10 mouse cellular contexts compared by ENCODE assay signal in the genomic region with DNA sequence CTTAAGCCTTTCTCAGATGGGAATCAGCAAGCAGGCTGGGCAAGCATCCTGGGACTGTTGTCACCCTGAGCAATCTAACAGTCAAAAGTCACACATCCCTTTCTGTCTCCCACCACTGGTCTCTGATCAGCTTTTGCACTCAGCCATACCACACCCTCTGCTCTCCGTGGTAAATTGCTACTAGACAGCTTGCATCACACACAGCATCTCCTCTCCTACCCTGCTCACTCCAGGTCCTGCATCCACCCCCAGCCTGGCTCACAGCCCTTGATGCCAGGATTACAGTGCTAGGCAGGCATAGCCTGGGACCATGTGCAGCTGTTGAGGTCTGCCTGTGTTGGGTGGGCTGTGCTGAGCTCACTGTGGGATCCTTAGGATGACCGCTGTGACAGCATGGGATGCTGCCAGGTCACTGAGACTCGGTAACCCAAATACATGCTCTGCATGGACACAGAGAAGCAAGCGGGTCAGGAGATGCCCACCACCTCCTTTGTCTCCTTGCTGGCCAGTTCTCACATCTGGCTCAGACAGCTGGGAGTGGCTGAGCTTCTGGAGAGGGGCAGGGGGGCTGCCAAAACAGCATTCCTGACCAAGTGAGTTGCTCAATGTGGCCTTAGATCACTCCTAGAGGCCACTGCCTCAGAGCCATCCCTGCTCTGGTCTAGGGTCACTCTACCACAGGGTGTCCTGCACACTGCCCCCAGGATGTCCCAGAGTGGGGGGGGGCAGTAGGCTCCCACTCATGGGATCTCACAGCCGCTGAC. TPM values are rescaled to one million over a fixed set of nuclear protein-coding genes. Genes with fewer than 3 reads are reported as not detected.
DNase-seq lines count a peak whose midpoint lies in the region; ATAC-seq and TF ChIP-seq lines count a peak whose summit lies in the region.
"Had no signal": no experiment of that assay in that cellular context is flagged by ENCODE, and none has a peak within 500 bp of the region (broad histone marks: within the 10 kb centered on the region; RNA-seq: fewer than 3 reads in every experiment).

No protein-coding gene starts in this region.

- H3K9me3 ChIP-seq in intestine, embryonic 15.5 days, result no peaks in the 10 kb centered on the region
- no peaks in the 10 kb centered on the region for H3K9me3 ChIP-seq in intestine, postnatal 0 days (ENCODE audit: control insufficient read depth)
- no peaks in the 10 kb centered on the region for H3K9me3 ChIP-seq in lung, embryonic 16.5 days (ENCODE audit: control insufficient read depth, low read length)
- no peaks in the 10 kb centered on the region for H3K9me3 ChIP-seq in kidney, embryonic 16.5 days (ENCODE audit: low read length)

- H3K4me1 ChIP-seq in intestine, embryonic 15.5 days (replicated peaks), result peaks cover 26% of the 10 kb centered on the region
- H3K4me1 ChIP-seq in intestine, postnatal 0 days (replicated peaks; ENCODE audit: control insufficient read depth, insufficient read depth, low read length), result 0 out of 2 replicates have a peak, but pooled peaks cover 7% of the 10 kb centered on the region
- peaks cover 64% of the 10 kb centered on the region for H3K4me1 ChIP-seq in bone marrow macrophage, adult 2 months (ENCODE audit: control insufficient read depth, insufficient read depth, low read length)
- H3K4me1 ChIP-seq in lung, embryonic 16.5 days (replicated peaks; ENCODE audit: control insufficient read depth, insufficient read depth, low read length), result peaks cover 21% of the 10 kb centered on the region
- H3K4me1 ChIP-seq in kidney, embryonic 16.5 days (ENCODE audit: insufficient read depth, low read length), result peaks cover 18% of the 10 kb centered on the region

- H3K9ac ChIP-seq in intestine, embryonic 15.5 days, result no peak overlapping the region
- H3K9ac ChIP-seq in intestine, postnatal 0 days (ENCODE audit: low read depth, low read length), result no peak overlapping the region; the same call in 1 of the 2 replicates
- no peak overlapping the region for H3K9ac ChIP-seq in lung, embryonic 16.5 days (ENCODE audit: low read length)
- no peak overlapping the region for H3K9ac ChIP-seq in kidney, embryonic 16.5 days (replicated peaks; ENCODE audit: low read length)

- H3K27me3 ChIP-seq in intestine, embryonic 15.5 days (replicated peaks), result no peaks in the 10 kb centered on the region
- H3K27me3 ChIP-seq in intestine, postnatal 0 days (replicated peaks; ENCODE audit: control insufficient read depth, insufficient read depth, low read length), result no peaks in the 10 kb centered on the region
- no peaks in the 10 kb centered on the region for H3K27me3 ChIP-seq in lung, embryonic 16.5 days (ENCODE audit: control insufficient read depth, insufficient read depth, low read depth, low read length)
- no peaks in the 10 kb centered on the region for H3K27me3 ChIP-seq in kidney, embryonic 16.5 days (ENCODE audit: insufficient read depth, low read length)

- 76% methylated on average over 5 of the region's 5 CpGs for WGBS in intestine, embryonic 15.5 days
- 72% methylated on average over 5 of the region's 5 CpGs for WGBS in intestine, postnatal 0 days
- WGBS in lung, embryonic 16.5 days, result 55% methylated on average over 5 of the region's 5 CpGs
- 73% methylated on average over 5 of the region's 5 CpGs for WGBS in kidney, embryonic 16.5 days

- no peak for TF ChIP-seq CTCF in intestine, postnatal 0 days (IDR thresholded peaks at IDR 0.05; ENCODE audit: low read depth)
- no peak for TF ChIP-seq CTCF in bone marrow macrophage, adult 2 months (IDR thresholded peaks at IDR 0.05; ENCODE audit: low read depth, low read length)

- H3K36me3 ChIP-seq in intestine, embryonic 15.5 days, result no peaks in the 10 kb centered on the region
- no peaks in the 10 kb centered on the region; the same call in 1 of the 2 replicates for H3K36me3 ChIP-seq in intestine, postnatal 0 days (ENCODE audit: control insufficient read depth, insufficient read depth)
- H3K36me3 ChIP-seq in lung, embryonic 16.5 days (ENCODE audit: control insufficient read depth, insufficient read depth, low read length), result no peaks in the 10 kb centered on the region
- no peaks in the 10 kb centered on the region for H3K36me3 ChIP-seq in kidney, embryonic 16.5 days (ENCODE audit: insufficient read depth, low read length)

- peak overlapping the region; percentile 5; the same call in 1 of the 2 replicates for H3K27ac ChIP-seq in intestine, embryonic 15.5 days
- H3K27ac ChIP-seq in intestine, postnatal 0 days (ENCODE audit: low read depth, low read length), result no peak overlapping the region; the same call in 1 of the 2 replicates
- 0 out of 2 replicates have a peak overlapping the region, but pooled peaks have one; percentile 5 for H3K27ac ChIP-seq in bone marrow macrophage, adult 2 months (ENCODE audit: insufficient read depth, low read depth, low read length)
- H3K27ac ChIP-seq in lung, embryonic 16.5 days (ENCODE audit: low read length), result no peak overlapping the region
- H3K27ac ChIP-seq in kidney, embryonic 16.5 days (ENCODE audit: low read length), result no peak overlapping the region

- H3K4me3 ChIP-seq in intestine, embryonic 15.5 days (replicated peaks), result no peak overlapping the region
- H3K4me3 ChIP-seq in intestine, postnatal 0 days (ENCODE audit: low read depth, low read length), result no peak overlapping the region
- H3K4me3 ChIP-seq in bone marrow macrophage, adult 2 months (ENCODE audit: insufficient read depth, low read length), result no peak overlapping the region
- H3K4me3 ChIP-seq in lung, embryonic 16.5 days (ENCODE audit: low read length), result no peak overlapping the region
- no peak overlapping the region for H3K4me3 ChIP-seq in kidney, embryonic 16.5 days (ENCODE audit: low read length)

- DNase-seq in heart, adult 8-10 months (ENCODE audit: low spot score), result peak; percentile 29
- DNase-seq in thymus, postnatal 4 days, result no peak
- DNase-seq in testis, postnatal 10 days (ENCODE audit: low spot score), result no peak

- ATAC-seq in intestine, embryonic 15.5 days, result no peak
- ATAC-seq in intestine, postnatal 0 days, result no peak
- ATAC-seq in lung, embryonic 16.5 days (ENCODE audit: low read depth), result peak; percentile 24
- ATAC-seq in kidney, embryonic 16.5 days (ENCODE audit: low FRiP score, low TSS enrichment), result no peak

- no peak for TF ChIP-seq POLR2A in bone marrow macrophage, adult 2 months (IDR thresholded peaks at IDR 0.05; ENCODE audit: borderline replicate concordance, low read depth, low read length)

- H3K4me2 ChIP-seq in intestine, embryonic 15.5 days (replicated peaks), result no peak overlapping the region
- H3K4me2 ChIP-seq in intestine, postnatal 0 days (replicated peaks; ENCODE audit: low read depth), result no peak overlapping the region
- H3K4me2 ChIP-seq in lung, embryonic 16.5 days (ENCODE audit: low read depth, low read length), result no peak overlapping the region
- no peak overlapping the region for H3K4me2 ChIP-seq in kidney, embryonic 16.5 days (replicated peaks; ENCODE audit: low read depth, low read length)

RNA-seq across cellular contexts. Expression of gene Pdxk, which starts 6.2 kb away (rescaled TPM):
- 23.4 and 26.7 TPM in 2 replicates for polyA plus RNA-seq in intestine, embryonic 15.5 days (2015; fragmentation: Nextera tagmentation; extraction: Ambion mirVana)
- 22.8 and 26.5 TPM in 2 replicates for polyA plus RNA-seq in intestine, postnatal 0 days (2015; fragmentation: Nextera tagmentation; extraction: Ambion mirVana)
- polyA plus RNA-seq in bone marrow macrophage, adult 2 months (2012; ENCODE audit: insufficient read depth, insufficient read length, missing spikeins), result 112 and 121 TPM in 2 replicates
- 10 to 100 TPM; 12.9 to 14.3 (median 13.4) TPM for total RNA-seq in heart, adult 8-10 months (2022)
- polyA plus RNA-seq in lung, embryonic 16.5 days (2015; fragmentation: Nextera tagmentation; extraction: Ambion mirVana), result 7.3 and 8.0 TPM in 2 replicates
- polyA plus RNA-seq in kidney, embryonic 16.5 days (2015; fragmentation: Nextera tagmentation; extraction: Ambion mirVana), result 28.4 and 29.8 TPM in 2 replicates

RNA-seq across cellular contexts. Expression of gene Cstb, which starts 33.1 kb away (rescaled TPM):
- 270 and 290 TPM in 2 replicates for polyA plus RNA-seq in intestine, embryonic 15.5 days (2015; fragmentation: Nextera tagmentation; extraction: Ambion mirVana)
- polyA plus RNA-seq in intestine, postnatal 0 days (2015; fragmentation: Nextera tagmentation; extraction: Ambion mirVana), result 1,208 and 1,296 TPM in 2 replicates
- polyA plus RNA-seq in bone marrow macrophage, adult 2 months (2012; ENCODE audit: insufficient read depth, insufficient read length, missing spikeins), result 742 and 743 TPM in 2 replicates
- total RNA-seq in heart, adult 8-10 months (2022), result 10 to 100 TPM; 16.4 to 26.2 (median 24.4) TPM
- 240 and 270 TPM in 2 replicates for polyA plus RNA-seq in lung, embryonic 16.5 days (2015; fragmentation: Nextera tagmentation; extraction: Ambion mirVana)
- 191 and 193 TPM in 2 replicates for polyA plus RNA-seq in kidney, embryonic 16.5 days (2015; fragmentation: Nextera tagmentation; extraction: Ambion mirVana)

RNA-seq across cellular contexts. Expression of gene Rrp1, which starts 45.7 kb away (rescaled TPM):
- 268 and 277 TPM in 2 replicates for polyA plus RNA-seq in intestine, embryonic 15.5 days (2015; fragmentation: Nextera tagmentation; extraction: Ambion mirVana)
- polyA plus RNA-seq in intestine, postnatal 0 days (2015; fragmentation: Nextera tagmentation; extraction: Ambion mirVana), result 141 and 148 TPM in 2 replicates
- polyA plus RNA-seq in bone marrow macrophage, adult 2 months (2012; ENCODE audit: insufficient read depth, insufficient read length, missing spikeins), result 138 and 145 TPM in 2 replicates
- 100 to 1,000 TPM in 2 of 4 experiments, 10 to 100 TPM in 2; 87.2 to 106 (median 96.3) TPM for total RNA-seq in heart, adult 8-10 months (2022)
- 263 and 274 TPM in 2 replicates for polyA plus RNA-seq in lung, embryonic 16.5 days (2015; fragmentation: Nextera tagmentation; extraction: Ambion mirVana)
- polyA plus RNA-seq in kidney, embryonic 16.5 days (2015; fragmentation: Nextera tagmentation; extraction: Ambion mirVana), result 325 and 328 TPM in 2 replicates

RNA-seq across cellular contexts. Expression of gene Olfr1358, which starts 58.7 kb away (rescaled TPM):
- polyA plus RNA-seq in intestine, embryonic 15.5 days (2015; fragmentation: Nextera tagmentation; extraction: Ambion mirVana), result not detected in 2 replicates
- not detected in 2 replicates for polyA plus RNA-seq in intestine, postnatal 0 days (2015; fragmentation: Nextera tagmentation; extraction: Ambion mirVana)
- polyA plus RNA-seq in bone marrow macrophage, adult 2 months (2012; ENCODE audit: insufficient read depth, insufficient read length, missing spikeins), result not detected in 2 replicates
- total RNA-seq in heart, adult 8-10 months (2022), result not detected
- polyA plus RNA-seq in lung, embryonic 16.5 days (2015; fragmentation: Nextera tagmentation; extraction: Ambion mirVana), result not detected in 2 replicates
- polyA plus RNA-seq in kidney, embryonic 16.5 days (2015; fragmentation: Nextera tagmentation; extraction: Ambion mirVana), result not detected in 2 replicates
- total RNA-seq: ES-E14; gastrocnemius, postnatal 4 days had no signal

Comparison
In these comparisons a context has a peak if more than half of its experiments do, and no peak if none do; other contexts are left out.
1. H3K27ac ChIP-seq: peak in intestine, embryonic 15.5 days (single experiment) and bone marrow macrophage, adult 2 months (single experiment); none in intestine, postnatal 0 days (single experiment), lung, embryonic 16.5 days (single experiment) and kidney, embryonic 16.5 days (single experiment).